Mouse (Mus musculus) brain, embryonic 14.5 days (tissue): ENCODE measurements around the gene Crlf1.

Source experiments
- CTCF ChIP-seq: fragments of 200-500 bp; IDR thresholded peaks from 2 replicates; pipeline ENCODE4 v1.5.1; 2012; ENCODE audit warnings: inconsistent platforms, mild to moderate bottlenecking, moderate library complexity, borderline replicate concordance; ENCODE audit not compliant: insufficient read depth, insufficient read length; ENCODE audit errors: extremely low read depth
- POLR2A ChIP-seq: fragments of 200-500 bp; IDR thresholded peaks from 2 replicates; pipeline ENCODE4 v1.6.1; 2012; ENCODE audit warnings: mild to moderate bottlenecking, inconsistent platforms, borderline replicate concordance; ENCODE audit not compliant: poor library complexity, insufficient read depth, insufficient read length, severe bottlenecking; ENCODE audit errors: extremely low read depth

- no peak for TF ChIP-seq POLR2A
- no peak for TF ChIP-seq CTCF
Observed at GRCm38 (mm10) chr8:70462516-70462813, 30.5 kb upstream of the Crlf1 start.
